Mouse (Mus musculus): ENCODE data around the gene Gsc. TPM values are rescaled to one million over a fixed set of nuclear protein-coding genes. Genes with fewer than 3 reads are reported as not detected.

Gene Gsc
- polyA plus RNA-seq (2015; fragmentation: Nextera tagmentation; extraction: Ambion mirVana) = not detected in 2 replicates

DNA sequence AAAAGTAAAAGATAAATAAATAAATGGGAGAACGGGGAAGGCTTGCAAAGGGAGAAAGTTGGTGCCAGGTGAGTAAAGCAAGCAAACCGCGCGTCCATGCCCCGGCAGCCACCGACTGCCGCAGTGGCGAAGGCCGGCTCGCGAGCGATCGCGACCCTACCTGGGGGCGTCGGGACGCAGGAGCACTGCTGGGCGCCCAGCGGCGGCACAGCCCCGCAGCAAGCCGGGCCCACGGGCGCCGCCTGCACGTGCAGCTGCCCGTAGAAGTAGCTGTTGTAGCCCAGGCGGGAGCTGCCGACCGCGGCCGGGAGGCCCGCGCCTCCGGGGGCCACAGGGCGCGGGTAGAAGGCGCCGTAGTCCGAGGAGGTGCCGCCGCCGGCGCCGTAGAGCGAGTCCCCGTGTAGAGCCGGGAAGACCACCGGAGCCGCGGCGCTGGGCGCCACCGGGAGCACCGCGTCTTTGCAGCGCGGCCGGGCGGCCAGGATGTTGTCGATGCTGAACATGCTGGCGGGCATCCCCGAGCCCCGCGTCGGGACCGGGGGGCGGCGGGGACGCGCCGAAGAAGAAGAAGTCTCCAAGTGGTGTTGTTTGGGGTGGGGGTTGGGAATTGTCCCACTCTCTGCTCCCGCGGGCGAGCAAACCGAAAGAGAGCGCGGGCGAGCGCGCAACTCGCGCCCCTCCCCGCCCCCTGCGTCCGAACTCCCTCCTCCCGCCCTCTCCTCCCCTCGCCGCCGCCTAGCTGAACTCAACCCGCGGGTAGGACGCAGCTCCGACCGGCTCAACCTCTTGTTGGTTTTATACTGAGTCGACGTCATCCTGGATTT is at the start of gene Gsc:
Gene Gsc (minus strand): TSS at position 730 of the 824 bp plus-strand sequence.
- H3K4me2 ChIP-seq (ENCODE audit: low read length) = peak within 1 kb of the TSS; percentile 55
- H3K36me3 ChIP-seq (ENCODE audit: control insufficient read depth, insufficient read depth) = no peaks in the 10 kb centered on the region
- no peak within 1 kb of the TSS for H3K27ac ChIP-seq (ENCODE audit: low read length)
- ATAC-seq = peak; percentile 24; the same call in 1 of the 2 replicates
- peak within 1 kb of the TSS; percentile 38 for H3K4me3 ChIP-seq (replicated peaks; ENCODE audit: low read length)
- peaks cover 28% of the 10 kb centered on the region for H3K4me1 ChIP-seq (replicated peaks; ENCODE audit: control insufficient read depth, insufficient read depth, low read length)
- H3K27me3 ChIP-seq (replicated peaks; ENCODE audit: control insufficient read depth, insufficient read depth, low read length) = peaks cover 67% of the 10 kb centered on the region
- no peaks in the 10 kb centered on the region for H3K9me3 ChIP-seq (ENCODE audit: control insufficient read depth, low read length)
- peak within 1 kb of the TSS; percentile 30; the same call in 1 of the 2 replicates for H3K9ac ChIP-seq (replicated peaks; ENCODE audit: low read depth, low read length)
- under 1% methylated on average over 86 of the region's 97 CpGs for WGBS

DNA sequence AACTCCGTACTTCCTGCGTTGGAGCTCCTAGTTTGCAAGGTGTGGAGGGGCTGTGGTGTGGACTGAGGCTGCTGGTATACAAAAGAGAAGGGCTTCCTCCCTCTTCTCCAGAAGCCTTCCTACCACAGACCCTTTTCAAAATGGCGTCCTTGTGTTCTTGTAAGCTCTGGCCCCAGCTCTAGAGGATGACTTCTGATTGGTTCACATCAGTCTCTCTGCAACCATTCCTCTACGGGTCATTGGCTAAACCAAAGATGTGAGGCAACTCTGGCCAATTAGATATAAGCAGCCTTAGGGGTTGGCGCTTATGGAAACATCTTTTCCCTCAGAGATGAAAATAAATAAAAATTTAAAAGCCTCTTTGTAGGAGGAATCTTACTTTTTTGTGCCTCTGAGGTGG is 46.6 kb upstream of the Gsc start:
- no peak for ATAC-seq
- H3K36me3 ChIP-seq (ENCODE audit: control insufficient read depth, insufficient read depth) = no peaks in the 10 kb centered on the region
- no peak overlapping the region for H3K4me2 ChIP-seq (ENCODE audit: low read length)
- H3K9me3 ChIP-seq (ENCODE audit: control insufficient read depth, low read length) = no peaks in the 10 kb centered on the region
- 95% methylated on average over 5 of the region's 5 CpGs for WGBS
- no peaks in the 10 kb centered on the region for H3K4me1 ChIP-seq (replicated peaks; ENCODE audit: control insufficient read depth, insufficient read depth, low read length)
- no peak overlapping the region for H3K9ac ChIP-seq (replicated peaks; ENCODE audit: low read depth, low read length)
- no peak overlapping the region for H3K4me3 ChIP-seq (replicated peaks; ENCODE audit: low read length)
- no peak overlapping the region for H3K27ac ChIP-seq (ENCODE audit: low read length)
- no peaks in the 10 kb centered on the region for H3K27me3 ChIP-seq (replicated peaks; ENCODE audit: control insufficient read depth, insufficient read depth, low read length)

DNA sequence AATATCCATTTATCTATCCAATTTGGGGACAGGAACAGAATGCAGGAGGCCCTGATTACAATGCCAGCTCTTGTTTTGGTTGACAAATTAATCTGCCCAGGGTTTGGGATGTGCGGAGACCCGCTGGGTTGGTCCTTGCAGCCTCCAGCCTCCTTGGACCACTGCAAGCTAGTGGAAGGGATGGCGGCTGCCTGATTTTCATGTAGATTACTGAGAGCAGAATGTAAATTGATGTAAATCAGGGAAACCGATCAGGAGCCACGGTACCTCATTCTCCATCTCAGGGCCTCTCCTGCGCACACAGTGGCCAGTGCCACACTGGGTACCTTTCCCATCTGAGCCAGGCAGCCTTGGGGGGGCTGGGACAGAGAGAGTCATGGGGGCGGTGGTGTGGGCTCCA is 34.8 kb upstream of the Gsc start:
- no peak overlapping the region for H3K9ac ChIP-seq (replicated peaks; ENCODE audit: low read depth, low read length)
- no peak overlapping the region for H3K27ac ChIP-seq (ENCODE audit: low read length)
- no peak overlapping the region for H3K4me2 ChIP-seq (ENCODE audit: low read length)
- no peaks in the 10 kb centered on the region for H3K27me3 ChIP-seq (replicated peaks; ENCODE audit: control insufficient read depth, insufficient read depth, low read length)
- H3K4me3 ChIP-seq (replicated peaks; ENCODE audit: low read length) = no peak overlapping the region
- WGBS = 38% methylated on average over 7 of the region's 7 CpGs
- H3K4me1 ChIP-seq (replicated peaks; ENCODE audit: control insufficient read depth, insufficient read depth, low read length) = no peaks in the 10 kb centered on the region
- ATAC-seq = no peak
- H3K36me3 ChIP-seq (ENCODE audit: control insufficient read depth, insufficient read depth) = no peaks in the 10 kb centered on the region
- no peaks in the 10 kb centered on the region for H3K9me3 ChIP-seq (ENCODE audit: control insufficient read depth, low read length)

DNA sequence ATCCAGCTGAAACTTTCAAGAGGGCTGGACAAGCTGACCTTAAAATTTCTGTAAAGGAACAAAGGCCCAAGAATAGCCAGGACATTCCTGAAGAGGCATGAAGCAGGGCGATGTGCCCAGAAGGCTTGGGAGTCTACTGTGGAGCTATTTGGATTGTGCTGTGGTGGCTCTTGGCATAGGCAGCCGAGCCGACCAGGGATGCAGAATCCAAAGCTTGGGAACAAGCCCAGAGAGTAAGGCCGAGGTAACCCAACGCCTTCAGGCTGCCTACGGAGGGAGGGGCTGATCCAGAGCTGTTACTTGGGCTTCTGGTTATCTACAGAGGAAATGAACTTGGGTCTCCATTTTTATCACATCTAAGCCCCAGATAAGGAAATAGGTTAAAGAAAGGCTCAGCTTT is 18.9 kb upstream of the Gsc start:
- no peak overlapping the region for H3K4me3 ChIP-seq (replicated peaks; ENCODE audit: low read length)
- 53% methylated on average over 6 of the region's 6 CpGs for WGBS
- ATAC-seq = no peak

DNA sequence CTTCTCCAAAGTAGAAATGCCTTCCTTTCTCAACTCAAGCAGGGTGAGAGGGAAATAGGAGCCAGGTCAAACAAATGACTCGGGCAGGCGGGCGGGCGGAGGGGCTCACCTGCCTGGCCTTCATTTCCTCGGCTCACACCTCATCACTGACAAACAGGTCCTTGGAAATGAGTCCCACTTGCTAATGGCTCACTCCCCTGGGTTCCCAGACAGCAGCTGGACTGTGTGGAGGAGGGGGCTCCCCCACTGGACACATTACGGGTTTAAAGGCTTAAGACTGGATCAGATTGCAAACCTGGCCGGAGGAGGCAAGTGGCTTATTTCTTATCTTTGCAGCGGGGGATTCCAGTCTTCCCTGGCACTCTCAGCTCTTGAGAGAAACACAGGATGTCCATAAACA is 13.1 kb upstream of the Gsc start:
- Histone ChIP-seq H3K9ac (replicated peaks; ENCODE audit: low read depth, low read length) (no peak overlapping the region), H3K4me2 (ENCODE audit: low read length) (no peak overlapping the region), H3K4me3 (replicated peaks; ENCODE audit: low read length) (no peak overlapping the region), H3K9me3 (ENCODE audit: control insufficient read depth, low read length) (no peaks in the 10 kb centered on the region), H3K27ac (ENCODE audit: low read length) (no peak overlapping the region), H3K4me1 (replicated peaks; ENCODE audit: control insufficient read depth, insufficient read depth, low read length) (no peaks in the 10 kb centered on the region), H3K27me3 (replicated peaks; ENCODE audit: control insufficient read depth, insufficient read depth, low read length) (0 out of 2 replicates have a peak, but pooled peaks cover 1% of the 10 kb centered on the region), H3K36me3 (ENCODE audit: control insufficient read depth, insufficient read depth) (no peaks in the 10 kb centered on the region)
- ATAC-seq = no peak
- 57% methylated on average over 8 of the region's 8 CpGs for WGBS

More for the DNA sequence above, 18.9 kb upstream of the Gsc start:
- Histone ChIP-seq H3K4me2 (ENCODE audit: low read length) (no peak overlapping the region), H3K9ac (replicated peaks; ENCODE audit: low read depth, low read length) (no peak overlapping the region), H3K36me3 (ENCODE audit: control insufficient read depth, insufficient read depth) (no peaks in the 10 kb centered on the region), H3K27ac (ENCODE audit: low read length) (no peak overlapping the region), H3K9me3 (ENCODE audit: control insufficient read depth, low read length) (no peaks in the 10 kb centered on the region), H3K4me1 (replicated peaks; ENCODE audit: control insufficient read depth, insufficient read depth, low read length) (no peaks in the 10 kb centered on the region), H3K27me3 (replicated peaks; ENCODE audit: control insufficient read depth, insufficient read depth, low read length) (no peaks in the 10 kb centered on the region)

DNA sequence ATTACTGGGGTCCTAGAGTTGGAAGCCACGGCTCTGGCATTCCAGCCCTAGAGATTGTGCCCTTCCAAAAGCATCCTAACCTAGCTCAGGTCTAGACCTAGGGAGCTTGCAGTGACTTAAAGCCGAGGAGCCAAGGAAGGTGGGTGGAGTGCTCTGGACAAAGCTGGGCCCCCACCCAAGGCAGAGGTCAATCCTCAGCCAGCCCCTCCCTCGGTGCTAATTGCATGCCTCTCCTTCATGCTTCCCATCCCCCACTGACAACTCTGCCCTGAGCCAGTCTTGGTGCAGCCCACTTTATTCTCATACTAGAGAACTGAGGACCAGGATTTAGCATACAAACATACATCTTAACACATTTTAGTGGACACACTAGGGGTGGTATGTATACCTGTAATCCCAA is 12.0 kb upstream of the Gsc start:
- H3K9ac ChIP-seq (replicated peaks; ENCODE audit: low read depth, low read length) = no peak overlapping the region
- H3K27me3 ChIP-seq (replicated peaks; ENCODE audit: control insufficient read depth, insufficient read depth, low read length) = peaks cover 6% of the 10 kb centered on the region; the same call in 1 of the 2 replicates
- WGBS = 16% methylated on average over 3 of the region's 3 CpGs
- no peak overlapping the region for H3K4me3 ChIP-seq (replicated peaks; ENCODE audit: low read length)
- no peak overlapping the region for H3K27ac ChIP-seq (ENCODE audit: low read length)
- no peaks in the 10 kb centered on the region for H3K9me3 ChIP-seq (ENCODE audit: control insufficient read depth, low read length)
- no peak overlapping the region for H3K4me2 ChIP-seq (ENCODE audit: low read length)
- H3K36me3 ChIP-seq (ENCODE audit: control insufficient read depth, insufficient read depth) = no peaks in the 10 kb centered on the region
- no peak for ATAC-seq
- H3K4me1 ChIP-seq (replicated peaks; ENCODE audit: control insufficient read depth, insufficient read depth, low read length) = no peaks in the 10 kb centered on the region

DNA sequence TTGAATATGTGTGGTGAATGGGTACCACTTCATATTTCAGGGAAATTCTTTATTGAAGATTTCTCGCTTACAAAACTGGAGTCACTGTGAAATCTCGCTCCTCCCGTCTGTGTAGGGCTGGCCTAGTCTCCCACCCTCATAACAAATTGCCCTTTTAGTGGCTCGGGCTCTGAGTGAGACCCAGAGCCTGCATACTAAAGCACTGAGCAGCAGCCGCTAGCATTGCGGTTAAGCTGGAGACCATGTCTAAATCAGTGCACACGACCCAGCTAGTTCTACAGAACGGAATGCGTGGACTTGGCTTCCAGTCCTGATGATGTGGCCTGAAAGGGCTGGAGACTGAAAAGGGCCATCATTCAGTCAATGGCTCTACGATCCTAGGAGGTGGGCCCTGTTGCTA is 7.9 kb upstream of the Gsc start:
- Histone ChIP-seq H3K4me2 (ENCODE audit: low read length) (no peak overlapping the region), H3K4me1 (replicated peaks; ENCODE audit: control insufficient read depth, insufficient read depth, low read length) (peaks cover 3% of the 10 kb centered on the region), H3K4me3 (replicated peaks; ENCODE audit: low read length) (no peak overlapping the region), H3K9me3 (ENCODE audit: control insufficient read depth, low read length) (no peaks in the 10 kb centered on the region), H3K27ac (ENCODE audit: low read length) (no peak overlapping the region), H3K27me3 (replicated peaks; ENCODE audit: control insufficient read depth, insufficient read depth, low read length) (peaks cover 32% of the 10 kb centered on the region), H3K9ac (replicated peaks; ENCODE audit: low read depth, low read length) (no peak overlapping the region), H3K36me3 (ENCODE audit: control insufficient read depth, insufficient read depth) (no peaks in the 10 kb centered on the region)
- WGBS = 64% methylated on average over 10 of the region's 10 CpGs
- ATAC-seq = no peak

DNA sequence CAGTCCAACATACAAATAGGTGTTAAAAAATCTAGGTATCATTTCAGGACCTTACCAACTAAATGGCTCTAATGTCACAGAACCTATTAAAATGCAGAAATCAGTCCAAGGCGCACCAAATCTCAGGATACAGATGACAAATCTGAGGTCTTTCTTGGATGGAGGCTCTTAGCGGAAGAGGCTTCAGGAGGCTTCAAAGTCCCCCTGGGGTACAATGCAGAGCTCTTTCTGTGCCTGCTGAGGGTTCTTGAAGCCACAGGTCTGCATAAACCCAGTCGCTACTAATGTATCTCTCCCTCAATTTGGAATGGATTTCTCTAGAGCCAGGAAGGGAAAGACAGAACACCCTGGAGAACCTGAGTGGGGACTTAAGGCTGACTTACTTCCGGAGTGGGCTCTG is 5.1 kb upstream of the Gsc start:
- Histone ChIP-seq H3K27me3 (replicated peaks; ENCODE audit: control insufficient read depth, insufficient read depth, low read length) (peaks cover 43% of the 10 kb centered on the region), H3K4me3 (replicated peaks; ENCODE audit: low read length) (no peak overlapping the region), H3K4me2 (ENCODE audit: low read length) (no peak overlapping the region), H3K9ac (replicated peaks; ENCODE audit: low read depth, low read length) (no peak overlapping the region), H3K4me1 (replicated peaks; ENCODE audit: control insufficient read depth, insufficient read depth, low read length) (peaks cover 6% of the 10 kb centered on the region), H3K27ac (ENCODE audit: low read length) (no peak overlapping the region), H3K36me3 (ENCODE audit: control insufficient read depth, insufficient read depth) (no peaks in the 10 kb centered on the region), H3K9me3 (ENCODE audit: control insufficient read depth, low read length) (no peaks in the 10 kb centered on the region)
- WGBS = 6% methylated on average over 4 of the region's 4 CpGs
- ATAC-seq = no peak

DNA sequence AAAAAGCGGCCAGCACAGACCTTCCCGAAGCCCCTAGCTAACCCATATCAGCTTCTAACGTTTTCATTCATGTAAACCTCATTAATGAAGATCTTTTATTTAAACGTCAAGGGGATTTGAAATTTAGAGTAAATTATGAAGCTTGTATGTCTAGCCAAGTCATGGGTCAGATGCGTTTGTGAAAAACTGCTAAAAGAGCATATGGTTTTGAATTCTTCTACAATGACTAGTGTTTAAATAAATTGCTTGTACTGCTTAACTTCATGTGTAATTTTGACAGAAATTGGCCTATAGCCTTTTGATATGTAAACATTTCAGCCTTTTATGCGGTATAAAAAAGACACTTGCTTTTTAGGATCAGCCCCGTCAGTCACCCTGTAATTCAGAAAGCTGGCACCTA is 4.4 kb upstream of the Gsc start:
- Histone ChIP-seq H3K9me3 (ENCODE audit: control insufficient read depth, low read length) (no peaks in the 10 kb centered on the region), H3K9ac (replicated peaks; ENCODE audit: low read depth, low read length) (no peak overlapping the region), H3K27me3 (replicated peaks; ENCODE audit: control insufficient read depth, insufficient read depth, low read length) (peaks cover 49% of the 10 kb centered on the region), H3K4me3 (replicated peaks; ENCODE audit: low read length) (no peak overlapping the region), H3K4me1 (replicated peaks; ENCODE audit: control insufficient read depth, insufficient read depth, low read length) (peaks cover 13% of the 10 kb centered on the region), H3K4me2 (ENCODE audit: low read length) (no peak overlapping the region), H3K36me3 (ENCODE audit: control insufficient read depth, insufficient read depth) (no peaks in the 10 kb centered on the region), H3K27ac (ENCODE audit: low read length) (no peak overlapping the region)
- 2% methylated on average over 7 of the region's 7 CpGs for WGBS
- ATAC-seq = no peak

Data from forebrain, embryonic 16.5 days (tissue).